Mouse (Mus musculus) retina, postnatal 1 day (tissue): ENCODE data around the gene Ccdc185.
A peak's percentile ranks its signal among the peaks of the same experiment; 100 is the strongest.

Experiments used
- DNase-seq: peaks from one replicate; pipeline ENCODE4 v3.0.0-alpha.2; 2012

Gene Ccdc185

DNA sequence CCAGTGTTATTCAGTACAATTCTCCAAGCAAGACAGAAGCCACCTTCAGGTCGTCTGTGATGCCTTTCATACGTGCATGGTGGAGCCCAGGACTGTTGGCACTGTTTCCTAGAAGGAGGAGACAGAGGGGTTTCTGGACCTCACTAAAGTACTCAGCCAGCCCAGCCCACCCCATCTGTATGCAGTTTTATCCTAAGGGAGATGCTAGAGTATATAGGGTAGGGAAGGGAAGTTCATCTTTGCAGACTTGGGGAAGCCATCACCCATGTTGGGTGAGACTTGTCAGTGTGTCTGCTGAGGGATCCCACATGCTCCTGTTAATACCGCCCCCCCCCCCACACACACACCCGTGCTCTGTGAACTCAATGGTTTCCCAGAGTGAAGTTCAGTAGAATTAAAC, 13.1 kb downstream of the Ccdc185 start:
- no peak for DNase-seq

DNA sequence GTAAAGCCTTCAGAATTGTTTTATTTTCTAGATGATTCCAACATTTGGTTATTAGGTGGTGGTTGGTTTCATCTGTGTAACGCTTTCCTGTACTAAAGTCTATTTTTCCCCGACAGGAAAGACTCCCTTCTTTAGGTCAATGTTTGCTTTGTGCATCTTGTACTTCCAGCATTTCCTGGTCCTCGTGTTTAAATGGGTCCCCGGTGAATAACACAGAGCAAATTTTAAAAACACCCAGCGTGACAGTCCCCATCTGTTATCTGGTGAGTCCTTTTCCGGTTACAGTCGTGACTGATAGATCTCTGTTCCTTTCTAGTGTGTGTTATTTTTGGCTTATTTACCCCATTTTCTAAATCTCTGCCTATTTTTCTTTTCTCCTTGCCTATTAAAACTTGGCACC, 16.3 kb downstream of the Ccdc185 start:
- no peak for DNase-seq

DNA sequence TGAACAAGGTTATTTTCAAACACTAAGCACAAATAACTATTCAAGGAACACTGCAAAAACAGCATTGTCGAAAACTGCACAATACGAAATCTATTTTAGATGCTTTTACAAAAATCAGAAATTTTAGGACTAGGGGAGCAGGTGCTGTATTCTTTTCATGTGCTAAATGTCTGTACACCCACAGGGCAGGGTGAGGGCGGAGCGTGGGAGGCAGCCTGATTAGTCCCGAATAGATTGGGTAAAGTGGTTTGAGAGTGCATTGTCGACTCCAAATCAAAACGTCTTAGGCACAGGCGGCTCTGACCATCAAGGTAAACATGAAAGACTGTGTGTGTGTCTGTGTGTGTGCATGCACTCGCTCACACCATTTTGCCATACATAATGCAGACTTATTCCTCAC, 20.0 kb downstream of the Ccdc185 start:
- no peak for DNase-seq

DNA sequence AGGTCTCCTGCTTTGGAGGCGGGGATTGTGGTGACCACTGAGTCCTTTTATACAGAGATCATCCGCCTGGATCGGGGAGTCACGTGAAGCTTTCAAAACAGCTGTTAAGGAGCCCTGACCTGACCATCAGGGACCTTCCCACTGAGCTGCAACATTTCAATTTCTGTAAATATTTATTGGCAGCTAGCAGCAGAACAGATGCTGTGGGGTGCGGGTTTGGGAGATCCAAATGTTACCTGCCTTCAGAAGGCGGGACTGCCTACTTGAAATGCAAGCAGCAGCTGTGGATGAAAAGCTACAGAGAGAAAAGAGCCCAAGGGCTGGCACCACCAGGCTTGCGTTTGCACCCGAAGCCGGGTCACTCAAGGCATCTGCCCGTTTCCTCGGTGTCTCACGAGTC, 21.4 kb downstream of the Ccdc185 start:
- DNase-seq: no peak

DNA sequence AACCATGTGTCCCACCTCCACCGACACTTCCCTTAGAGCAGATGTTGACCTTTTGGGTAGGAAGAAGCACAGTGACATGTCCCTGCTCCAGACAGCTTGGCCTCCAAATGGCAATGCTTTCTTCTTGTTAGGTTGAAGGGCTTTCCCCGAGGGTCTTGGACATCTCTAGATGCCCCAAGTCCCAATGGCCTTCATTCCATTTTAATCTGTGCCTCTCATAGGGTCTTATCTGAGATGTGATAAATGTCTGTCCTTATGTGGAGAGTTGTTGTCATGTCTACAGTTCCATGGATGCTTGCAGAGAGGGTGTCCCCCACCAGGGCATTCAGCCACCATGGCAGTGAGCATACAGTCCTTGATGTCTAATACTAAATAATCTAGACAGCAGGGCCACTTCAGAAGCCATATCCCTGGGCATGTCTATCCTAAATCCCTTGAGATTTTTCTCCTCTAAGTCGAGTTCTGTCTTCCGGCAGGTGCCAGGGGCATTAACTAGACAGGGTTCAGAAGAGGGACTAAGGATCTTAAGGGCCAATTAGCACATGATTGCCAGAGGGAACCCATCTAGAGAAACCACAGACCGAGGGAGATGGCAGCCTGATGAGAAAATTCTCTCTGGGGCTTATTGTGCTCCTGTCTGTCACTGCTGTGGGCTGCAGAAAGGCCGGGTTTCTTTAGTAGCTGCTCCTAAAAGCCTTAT, 34.6 kb downstream of the Ccdc185 start:
- peak; percentile 27 for DNase-seq

DNA sequence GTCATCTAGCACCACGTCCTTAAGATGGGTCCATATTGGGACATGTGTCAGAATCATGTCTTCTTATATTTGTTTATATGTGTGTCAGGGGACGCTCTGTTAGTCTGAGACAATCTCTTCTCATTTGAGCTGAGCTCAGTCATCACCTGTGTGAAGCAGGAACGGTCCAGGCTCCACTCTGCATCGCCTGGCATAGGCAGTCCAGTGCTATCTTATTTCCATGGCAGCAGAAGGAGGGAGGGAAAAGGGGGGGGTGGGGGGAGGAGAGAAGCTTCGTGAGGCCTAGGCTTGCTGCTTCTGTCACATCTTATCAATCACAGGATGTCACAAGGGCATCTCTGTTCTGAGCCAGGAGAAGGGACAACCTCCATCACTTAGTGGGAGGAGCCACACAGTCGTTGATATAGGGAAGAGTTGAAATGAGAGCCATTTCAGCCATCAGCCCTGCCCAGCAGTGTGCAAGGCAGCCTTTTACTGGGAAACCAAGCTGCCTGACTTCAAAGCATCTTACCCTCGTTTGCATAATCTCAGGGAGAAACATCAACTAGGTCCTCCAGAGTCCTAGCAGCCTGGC, 37.5 kb downstream of the Ccdc185 start:
- DNase-seq: peak; percentile 73

DNA sequence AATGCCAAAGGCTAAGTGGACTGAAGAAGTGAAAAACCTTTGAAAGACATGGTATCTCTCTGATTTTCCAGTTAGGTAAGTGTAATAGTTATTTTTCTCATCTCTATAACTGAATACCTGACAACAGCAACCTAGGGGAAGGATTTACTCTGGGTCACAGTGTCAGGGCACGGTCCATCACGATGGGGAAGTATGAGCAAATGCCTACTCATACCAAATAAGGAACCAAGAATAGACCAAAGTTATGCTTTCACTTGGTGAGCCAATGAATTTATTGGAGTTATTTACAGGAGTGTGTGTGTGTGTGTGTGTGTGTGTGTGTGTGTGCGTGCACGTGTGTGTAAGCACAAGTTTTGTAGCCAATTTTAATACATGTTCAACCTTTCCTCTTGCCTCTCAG, 41.5 kb downstream of the Ccdc185 start:
- DNase-seq: no peak

DNA sequence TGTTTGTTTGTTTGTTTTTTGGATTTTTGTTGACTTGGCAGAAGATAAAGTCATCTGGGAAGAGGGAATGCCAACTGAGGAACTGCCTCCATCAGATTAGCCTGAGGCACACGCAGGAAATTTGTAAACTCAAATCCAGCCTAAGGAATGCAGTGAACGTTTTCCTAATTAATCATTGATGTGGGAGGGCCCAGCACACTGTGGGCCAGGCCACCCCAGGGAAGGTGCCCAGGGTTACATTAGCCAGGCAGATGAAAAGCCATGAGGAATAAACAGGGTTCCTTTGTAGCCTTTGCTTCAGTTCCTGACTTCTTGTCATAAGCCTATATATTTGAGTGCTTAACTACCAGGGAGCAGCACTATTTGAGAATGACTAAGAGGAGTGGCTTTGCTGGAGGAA, 44.1 kb downstream of the Ccdc185 start:
- no peak for DNase-seq

DNA sequence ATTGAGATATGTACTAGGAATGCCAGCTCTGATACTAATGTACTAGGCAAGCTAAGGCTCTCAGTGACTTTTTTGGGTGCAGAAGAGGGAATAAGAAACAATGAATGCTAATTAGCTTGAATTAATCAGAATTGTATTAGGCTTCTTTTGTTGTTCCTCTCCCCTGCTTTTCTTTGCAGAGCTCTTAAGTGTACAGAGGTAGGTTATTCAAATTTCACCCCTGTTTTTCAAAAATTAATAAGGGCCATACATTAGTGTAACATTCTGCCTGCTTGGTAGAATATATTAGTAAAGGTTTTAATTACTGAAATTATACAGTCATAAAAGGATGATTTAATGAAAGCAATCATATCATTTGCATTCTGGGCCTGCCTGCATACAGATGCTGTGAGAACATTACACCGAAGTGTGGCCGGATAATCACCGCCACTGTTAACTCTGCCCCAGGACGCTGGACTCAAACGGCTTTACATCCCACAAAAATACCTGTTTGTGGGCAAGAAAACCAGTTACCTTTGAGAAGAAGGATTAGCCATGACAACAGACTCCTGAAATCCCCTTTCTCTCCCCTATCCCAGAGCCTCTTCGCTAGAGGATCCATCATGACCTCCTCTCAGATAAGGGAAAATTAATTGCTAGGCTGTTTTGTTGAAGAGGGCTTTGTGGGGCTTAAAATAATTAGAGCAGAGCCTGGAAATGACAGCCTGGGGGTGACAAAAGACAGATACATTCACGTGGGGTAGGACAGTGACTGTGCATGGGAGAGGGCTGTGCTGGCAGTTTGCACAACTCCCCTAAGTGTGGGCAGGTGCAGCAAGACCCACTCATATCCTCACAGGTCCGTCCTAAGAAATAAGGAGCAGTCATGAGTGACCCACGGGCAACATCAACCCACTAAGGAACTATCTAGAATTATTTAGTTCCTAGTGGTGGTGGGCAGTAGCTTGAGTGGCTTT, 49.3 kb downstream of the Ccdc185 start:
- peak; percentile 35 for DNase-seq
